Mouse (Mus musculus) right cerebral cortex, adult 2 months (tissue): Measurements from ENCODE around the gene Hoxa9.
A peak's percentile ranks its signal among the peaks of the same experiment; 100 is the strongest.

Experiments
- DNase-seq, 2 experiments: peaks; one replicate each; pipeline ENCODE4 v3.0.0; 2021 to 2022; ENCODE audit warnings: low spot score in 2 of 2

Hoxa9 gene

DNA sequence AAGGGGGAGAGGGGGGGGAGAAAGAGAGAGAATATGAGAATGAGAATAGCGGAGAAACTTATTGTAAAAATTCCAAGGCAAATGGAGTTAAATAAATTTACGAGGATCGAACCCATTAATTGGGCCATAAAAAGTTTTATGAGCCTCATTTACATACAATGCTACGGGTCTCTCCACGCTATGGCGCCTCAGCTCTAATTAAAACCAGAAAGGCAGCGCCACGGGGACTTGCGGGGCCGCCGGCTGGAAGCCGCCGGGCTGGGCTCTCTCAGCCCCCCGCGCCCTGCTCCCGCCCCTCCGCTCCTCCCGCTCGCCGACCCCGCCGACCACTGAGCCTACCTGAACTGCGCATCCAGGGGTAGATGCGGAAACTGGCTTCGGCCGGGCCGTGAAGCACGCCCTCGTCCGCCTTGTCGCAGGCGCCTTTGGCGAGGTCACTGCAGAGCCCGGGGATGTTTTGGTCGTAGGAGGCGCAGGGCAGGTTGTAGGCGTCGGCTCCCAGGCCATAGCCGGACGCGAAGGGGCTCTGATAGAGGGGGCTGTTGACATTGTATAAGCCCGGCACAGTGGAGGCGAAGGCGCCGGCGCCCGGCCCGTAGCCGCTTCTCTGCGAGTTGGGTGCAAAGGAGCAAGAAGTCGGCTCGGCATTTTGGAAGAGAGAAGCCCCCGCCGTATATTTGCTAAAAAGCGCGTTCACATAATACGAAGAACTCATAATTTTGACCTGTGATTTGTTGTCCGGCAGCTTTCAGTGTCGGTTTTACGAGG lies 14.0 kb downstream of the Hoxa9 start:
- DNase-seq: no peak

DNA sequence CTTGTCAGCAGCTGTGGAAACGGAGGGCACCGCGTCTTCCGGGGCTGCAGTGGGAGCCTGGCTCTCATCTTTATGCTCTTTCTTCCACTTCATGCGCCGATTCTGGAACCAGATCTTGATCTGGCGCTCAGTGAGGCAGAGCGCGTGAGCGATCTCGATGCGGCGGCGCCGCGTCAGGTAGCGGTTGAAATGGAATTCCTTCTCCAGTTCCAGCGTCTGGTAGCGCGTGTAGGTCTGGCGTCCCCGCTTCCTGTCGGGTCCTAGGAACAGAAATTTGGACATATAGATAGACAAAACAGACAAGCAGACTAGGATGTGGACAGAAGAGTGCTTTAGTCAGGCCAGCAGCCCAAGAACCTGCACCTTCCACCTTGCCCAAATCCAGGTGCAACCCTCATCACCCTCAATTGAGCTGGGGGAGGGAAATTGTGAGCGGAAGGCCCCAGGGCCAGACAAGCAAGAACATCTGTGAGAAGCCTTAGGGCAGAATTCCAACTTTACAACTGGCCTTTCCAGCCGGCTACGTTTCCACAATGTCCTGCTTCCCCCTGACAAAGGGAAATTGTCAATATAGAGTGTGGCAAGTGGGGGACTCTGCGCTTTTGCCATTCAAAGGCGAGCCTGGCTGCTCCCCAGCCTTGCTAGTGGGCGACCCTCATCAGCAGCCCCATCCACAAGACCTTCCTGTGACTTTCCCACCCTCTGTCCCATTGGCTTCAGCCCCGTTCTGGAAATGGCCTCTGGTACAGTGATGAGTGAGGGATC lies 14.9 kb downstream of the Hoxa9 start:
- peak in 1 of 2 experiments; percentile 4 for DNase-seq

DNA sequence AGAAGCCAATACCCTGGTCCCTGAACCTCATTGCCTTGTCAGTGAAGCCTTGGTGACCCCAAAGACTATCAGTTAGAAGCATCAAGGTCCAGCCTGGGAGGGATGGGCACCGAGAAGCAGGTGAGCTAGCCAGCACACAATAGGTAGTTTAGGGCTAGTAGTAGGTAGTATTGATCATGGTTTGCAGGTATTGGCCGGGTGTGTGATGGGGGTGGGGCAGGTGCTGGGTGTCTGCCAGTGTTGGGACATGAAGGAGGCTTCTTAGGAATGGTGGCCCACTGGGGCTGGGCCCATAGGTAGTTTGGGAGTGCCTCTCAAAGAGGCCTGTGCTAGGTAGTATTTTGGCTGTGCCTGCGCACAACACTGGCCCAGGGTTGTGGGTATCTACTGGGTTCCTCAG lies 15.8 kb downstream of the Hoxa9 start:
- no peak for DNase-seq

DNA sequence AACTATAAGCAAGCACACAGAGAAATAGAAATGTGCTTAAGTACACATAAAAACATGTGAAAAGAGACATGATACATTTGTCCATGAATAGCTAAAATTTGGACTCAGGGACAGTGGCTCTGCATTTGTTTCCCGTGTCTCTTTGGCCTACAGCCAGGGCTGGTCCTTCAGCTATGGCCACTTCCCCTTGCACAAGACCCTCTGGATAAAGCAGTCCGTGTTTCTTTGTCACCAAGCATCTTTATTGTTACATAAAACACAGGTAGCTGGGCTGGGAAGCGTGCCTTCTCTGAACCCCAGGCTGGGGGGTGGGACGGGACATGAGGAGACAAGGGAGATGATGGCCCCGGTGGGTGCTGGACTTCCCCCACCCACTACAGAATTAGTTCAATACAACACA lies 16.6 kb downstream of the Hoxa9 start:
- no peak for DNase-seq

DNA sequence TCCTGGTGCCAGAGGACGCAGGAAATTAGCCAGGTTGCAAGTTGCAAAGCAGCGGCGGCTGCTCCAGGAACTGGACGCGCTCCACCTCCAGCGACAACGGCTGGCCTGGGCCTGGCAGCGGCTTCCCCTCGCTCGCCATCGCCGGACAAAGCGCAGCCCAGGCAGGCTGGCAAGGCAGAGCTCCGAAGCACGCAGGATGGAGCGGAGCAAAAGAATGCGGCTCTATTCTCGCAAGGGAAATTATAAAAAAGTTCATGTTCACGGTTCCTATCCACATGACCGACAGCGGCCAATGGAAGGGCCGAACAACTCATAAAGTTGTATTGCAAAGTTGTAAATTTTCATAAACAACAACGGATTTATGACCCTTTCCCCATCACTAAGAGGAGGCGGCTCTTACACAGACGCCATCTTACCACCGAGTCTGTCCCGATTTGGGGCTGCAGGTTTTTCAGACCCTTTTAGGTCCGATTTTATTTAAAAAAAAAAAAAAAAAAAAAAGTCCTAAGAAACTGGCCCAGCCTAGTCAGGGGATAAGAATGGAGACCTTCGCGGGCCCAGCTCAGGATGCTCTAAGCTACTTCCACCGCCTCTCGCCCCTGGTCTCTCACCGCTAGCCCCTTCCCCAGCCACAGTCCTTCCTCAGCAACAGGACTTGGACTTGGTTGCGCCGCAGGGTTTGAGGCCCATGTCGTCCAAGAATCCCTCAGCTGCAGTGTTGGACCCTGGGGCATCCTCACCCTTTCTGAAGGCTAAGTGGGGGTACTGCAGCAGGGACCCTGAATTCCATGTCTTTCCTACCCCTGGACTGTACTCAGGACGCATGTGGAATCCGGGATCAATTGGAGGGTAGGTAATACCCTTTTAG lies 17.5 kb downstream of the Hoxa9 start, which contains the start of the genes Hoxa3 and Gm28308:
Gene Hoxa3 (minus strand): TSS at position 218 of the 868 bp plus-strand sequence.
Gene Gm28308 (minus strand): TSS at position 221 of the 868 bp plus-strand sequence.
- DNase-seq: no peak

- no peak for DNase-seq
These were observed 18.3 kb downstream of the Hoxa9 start for GRCm38 (mm10) chr6:52212556-52213118.

- DNase-seq: no peak
These were observed 18.9 kb downstream of the Hoxa9 start for GRCm38 (mm10) chr6:52211961-52212360.

GRCm38 (mm10) chr6:52211170-52211935 lies 19.5 kb downstream of the Hoxa9 start:
- peak; percentile 38 to 65 for DNase-seq

DNA sequence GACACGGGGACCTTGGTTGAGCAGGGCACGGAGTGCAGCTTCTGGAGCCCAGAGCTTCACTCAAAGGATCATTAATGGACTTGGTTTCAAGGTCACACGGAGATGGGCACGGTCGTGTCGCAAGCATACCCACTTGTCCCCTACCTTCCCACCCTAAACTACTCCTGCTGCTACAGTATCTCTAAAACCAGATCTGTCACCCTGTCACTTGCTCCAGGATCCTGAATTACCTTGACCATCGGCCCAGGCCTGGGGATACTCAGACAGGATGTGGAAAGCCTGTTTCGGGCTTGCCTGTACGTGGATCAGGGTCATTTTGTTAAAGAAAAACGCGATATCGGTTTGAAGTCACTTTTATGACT lies 21.2 kb downstream of the Hoxa9 start:
- no peak for DNase-seq

- DNase-seq: no peak
These were observed 21.8 kb downstream of the Hoxa9 start for GRCm38 (mm10) chr6:52208868-52209684.

DNA sequence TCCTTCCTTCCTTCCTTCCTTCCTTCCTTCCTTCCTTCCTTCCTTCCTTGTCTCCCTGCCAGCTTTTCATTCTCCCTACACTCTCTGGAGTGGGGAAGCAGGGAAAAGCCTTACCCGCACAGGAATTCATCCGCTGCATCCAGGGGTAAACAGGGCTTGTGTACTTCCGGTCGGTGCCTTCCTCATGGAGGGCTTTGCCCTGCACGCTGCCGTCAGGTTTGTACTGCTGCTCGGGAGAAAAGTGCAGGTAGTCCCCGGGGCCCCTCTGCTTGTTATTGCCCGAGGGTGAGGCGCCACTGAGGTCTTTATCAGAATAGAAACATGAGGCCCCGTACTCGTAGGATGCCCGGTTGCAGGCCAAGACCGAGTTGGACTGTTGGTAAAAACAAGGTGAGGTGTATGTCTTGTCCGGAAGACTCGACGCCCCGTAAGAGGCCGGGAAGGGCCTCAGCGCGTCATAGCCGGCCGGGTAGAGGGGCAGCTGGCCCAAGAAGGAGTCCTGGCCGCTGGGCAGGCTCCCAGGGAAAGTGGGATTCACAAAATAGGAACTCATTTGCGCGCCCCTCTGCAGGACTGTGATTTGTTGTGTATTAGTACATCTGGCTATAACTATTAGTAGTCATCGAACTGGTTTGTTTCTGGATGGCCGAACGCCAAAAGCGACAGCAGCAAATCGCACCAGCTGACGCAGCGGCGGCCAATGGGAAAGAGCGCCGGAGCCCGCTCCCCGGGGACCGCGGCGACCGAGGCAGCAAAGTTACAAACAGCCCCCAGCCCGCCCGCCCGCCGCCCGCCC lies 22.6 kb downstream of the Hoxa9 start, which contains the start of gene Hoxa6:
Gene Hoxa6 (minus strand): TSS at position 651 of the 796 bp plus-strand sequence.
- no peak for DNase-seq

- no peak for DNase-seq
These were observed 23.3 kb downstream of the Hoxa9 start for GRCm38 (mm10) chr6:52207684-52207976.

DNA sequence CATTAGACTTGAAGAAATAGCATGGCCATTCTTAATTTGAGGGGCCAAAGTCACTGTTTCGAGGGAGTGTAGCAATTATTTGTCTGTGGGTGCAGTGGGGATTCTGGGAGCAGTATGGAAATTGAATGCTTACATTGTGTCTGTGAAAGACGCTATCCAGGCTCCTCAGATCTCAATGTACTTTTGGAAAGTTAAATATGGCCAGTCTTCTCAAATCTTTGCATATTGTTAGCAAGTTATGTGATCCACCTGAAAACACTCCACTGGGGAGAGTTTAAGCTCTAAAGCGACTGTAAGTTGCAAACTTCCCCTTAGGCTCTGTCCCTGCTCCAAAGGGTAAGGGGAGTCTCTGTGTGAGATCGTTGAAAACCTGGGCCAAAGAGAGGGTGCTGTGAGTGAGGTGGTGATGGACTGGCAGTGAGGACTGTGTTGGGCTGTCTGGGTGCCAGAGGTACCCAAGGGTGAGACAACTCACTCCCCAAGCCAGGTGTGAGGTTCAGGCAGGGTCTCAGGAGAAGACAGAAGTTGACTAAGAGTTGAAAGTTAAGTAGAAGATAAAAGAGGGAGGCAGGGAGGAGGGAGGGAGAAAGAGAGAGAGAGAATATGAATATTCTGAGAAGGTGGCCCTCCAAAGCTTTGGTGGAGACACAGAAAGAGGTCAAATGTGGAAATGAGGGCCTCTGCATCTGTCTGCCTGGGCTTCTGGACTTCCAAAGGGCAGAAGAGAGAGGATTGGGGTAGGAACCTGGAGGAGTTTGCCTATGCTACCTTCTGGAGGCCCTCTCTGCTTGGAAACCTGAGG lies 23.8 kb downstream of the Hoxa9 start:
- DNase-seq: no peak

DNA sequence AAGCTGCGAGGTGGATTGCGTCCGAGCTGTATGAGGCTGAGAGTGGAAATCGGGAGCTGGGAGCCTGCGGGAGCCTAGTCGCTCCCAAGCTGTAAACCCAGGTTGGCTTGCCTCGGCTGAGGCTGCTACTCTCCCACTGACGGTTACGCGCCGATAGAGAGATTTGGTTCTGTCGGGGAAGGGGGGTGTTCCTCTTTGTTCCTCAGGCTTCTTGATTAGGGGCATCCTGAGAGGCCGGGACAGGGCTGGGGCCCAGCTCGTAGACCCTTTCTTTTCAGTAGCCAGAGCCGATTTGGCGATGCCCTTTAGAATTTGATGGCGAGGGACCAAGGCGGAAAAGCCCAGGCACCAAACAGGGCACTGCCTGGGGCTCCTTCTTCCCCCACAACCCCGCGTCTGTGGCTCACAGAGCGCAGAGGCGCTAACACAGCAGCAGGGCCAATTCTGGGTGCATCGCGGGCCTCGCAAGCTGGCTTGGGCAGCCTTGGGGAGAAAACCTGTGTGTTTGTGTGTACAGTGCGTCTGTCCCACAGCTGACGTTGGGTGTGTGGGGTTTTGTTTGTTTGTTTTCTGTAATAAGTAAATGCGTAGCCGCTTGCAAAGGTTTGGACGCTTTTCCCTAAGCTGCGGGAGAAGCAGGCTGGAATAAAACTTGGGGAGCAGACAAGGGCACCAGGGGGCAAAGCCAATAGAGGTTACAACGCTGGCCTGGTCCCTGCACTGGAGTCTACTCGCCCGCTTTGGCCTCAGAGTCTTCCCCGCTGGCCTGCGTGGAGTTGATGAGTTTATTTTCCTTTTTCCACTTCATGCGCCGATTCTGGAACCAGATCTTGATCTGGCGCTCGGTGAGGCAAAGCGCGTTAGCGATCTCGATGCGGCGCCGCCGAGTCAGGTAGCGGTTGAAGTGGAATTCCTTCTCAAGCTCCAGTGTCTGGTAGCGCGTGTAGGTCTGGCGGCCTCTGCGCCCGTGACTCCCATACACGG lies 25.0 kb downstream of the Hoxa9 start:
- DNase-seq: no peak

DNA sequence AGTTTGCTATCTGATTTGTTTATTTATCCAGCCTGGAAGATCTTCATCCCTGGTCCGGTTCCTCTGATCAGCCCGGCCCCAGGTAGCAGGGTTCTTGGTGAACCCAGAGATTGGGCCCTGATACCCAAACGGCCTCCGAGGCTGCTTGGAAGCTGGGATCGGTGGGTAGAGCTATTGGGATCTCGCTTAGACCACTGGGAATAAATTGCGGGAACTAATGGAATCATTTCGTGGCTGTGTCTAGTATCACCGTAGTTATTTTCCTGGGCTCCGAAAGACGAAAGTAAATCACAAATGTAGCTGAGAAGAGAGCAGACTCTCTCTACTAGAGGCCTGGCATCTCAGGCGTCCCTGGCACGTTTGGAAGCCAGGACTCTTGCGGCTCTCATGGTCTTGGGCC lies 25.7 kb downstream of the Hoxa9 start:
- no peak for DNase-seq

- DNase-seq: no peak
These were observed 26.7 kb downstream of the Hoxa9 start, which contains the start of gene Hoxa5 for GRCm38 (mm10) chr6:52204050-52204752. TSS of gene Hoxa5 (minus strand) at chr6:52204587.
